Comparison of ENCODE assay signal across 25 mouse cellular contexts in genomic region chr13:82187196-82187595, GRCm38 (mm10).
"Had no signal": no experiment of that assay in that cellular context is flagged by ENCODE, and none has a peak within 500 bp of the region (broad histone marks: within the 10 kb centered on the region; RNA-seq: fewer than 3 reads in every experiment).

No protein-coding gene starts in this region.

- H3K36me3 ChIP-seq: limb, embryonic 10.5 days; limb, embryonic 13.5 days; liver, embryonic 12.5 days; liver, embryonic 15.5 days; lung, embryonic 15.5 days; midbrain, embryonic 10.5 days; midbrain, embryonic 13.5 days; neural tube, embryonic 12.5 days; neural tube, embryonic 15.5 days had no signal

- H3K4me3 ChIP-seq: layer of hippocampus, adult 2 months; limb, embryonic 10.5 days; limb, embryonic 13.5 days; liver, embryonic 12.5 days; liver, embryonic 15.5 days; lung, embryonic 15.5 days; megakaryocyte, embryonic 14.5 days; midbrain, embryonic 10.5 days; midbrain, embryonic 13.5 days; neural tube, embryonic 12.5 days; neural tube, embryonic 15.5 days had no signal

- DNase-seq: kidney, postnatal 25 days; layer of hippocampus, postnatal 36 days; liver; lung, adult 18-20 months; lung, postnatal 10 days; lung, postnatal 36 days; right cerebral cortex, adult 18-20 months; right cerebral cortex, postnatal 14 days; right cerebral cortex, postnatal 4 days; thymus, adult 2 months; thymus, postnatal 14 days; thymus, postnatal 4 days had no signal

- H3K27me3 ChIP-seq: limb, embryonic 13.5 days; liver, embryonic 12.5 days; liver, embryonic 15.5 days; lung, embryonic 15.5 days; megakaryocyte, embryonic 14.5 days; midbrain, embryonic 13.5 days; neural tube, embryonic 12.5 days; neural tube, embryonic 15.5 days had no signal

- H3K9me3 ChIP-seq: limb, embryonic 10.5 days; limb, embryonic 13.5 days; liver, embryonic 12.5 days; liver, embryonic 15.5 days; lung, embryonic 15.5 days; midbrain, embryonic 10.5 days; neural tube, embryonic 12.5 days; neural tube, embryonic 15.5 days had no signal

- H3K27ac ChIP-seq: kidney, postnatal 0 days; layer of hippocampus, adult 2 months; limb, embryonic 10.5 days; limb, embryonic 13.5 days; liver, embryonic 12.5 days; liver, embryonic 15.5 days; lung, embryonic 15.5 days; midbrain, embryonic 10.5 days; midbrain, embryonic 13.5 days; neural tube, embryonic 12.5 days; neural tube, embryonic 15.5 days; stomach, postnatal 0 days had no signal

- H3K4me1 ChIP-seq: limb, embryonic 10.5 days; limb, embryonic 13.5 days; liver, embryonic 12.5 days; liver, embryonic 15.5 days; lung, embryonic 15.5 days; megakaryocyte, embryonic 14.5 days; midbrain, embryonic 10.5 days; midbrain, embryonic 13.5 days; neural tube, embryonic 12.5 days; neural tube, embryonic 15.5 days had no signal
